Mouse (Mus musculus) spleen, adult 2 months (tissue): ENCODE measurements around the gene Fxyd5.

Experiments used
- CTCF ChIP-seq: fragments of 200-500 bp; IDR thresholded peaks from 2 replicates; pipeline ENCODE4 v1.5.1; 2011; ENCODE audit warnings: mild to moderate bottlenecking, inconsistent platforms; ENCODE audit not compliant: insufficient read depth, insufficient read length, insufficient replicate concordance; ENCODE audit errors: extremely low read depth
- POLR2A ChIP-seq: fragments of 200-500 bp; IDR thresholded peaks from 2 replicates; pipeline ENCODE4 v1.6.1; 2011; ENCODE audit warnings: low read depth, low read length, inconsistent platforms

- TF ChIP-seq POLR2A = no peak
- TF ChIP-seq CTCF = no peak
Measured at GRCm38 (mm10) chr7:31086175-31086755, 44.0 kb upstream of the Fxyd5 start.
